Mouse (Mus musculus) G1E (cell line): ENCODE results near the gene Mip. TPM values are rescaled to one million over a fixed set of nuclear protein-coding genes. Genes with fewer than 3 reads are reported as not detected.

Source experiments
- ATAC-seq: 2 replicates; pipeline ENCODE4 v1.8.0; 2016; ENCODE audit warnings: mild to moderate bottlenecking; ENCODE audit not compliant: insufficient number of reproducible peaks, poor library complexity, low FRiP score, severe bottlenecking; ENCODE audit errors: extremely low read depth
- DNase-seq: peaks from one replicate; pipeline ENCODE4 v3.0.0; 2012; ENCODE audit warnings: low spot score
- H3K27me3 ChIP-seq: 2 replicates; pipeline ENCODE4 v1.6.1; 2012; ENCODE audit warnings: mild to moderate bottlenecking, low read length, inconsistent platforms; ENCODE audit not compliant: insufficient read depth
- H3K36me3 ChIP-seq: replicated peaks from 2 replicates; pipeline ENCODE3; 2012; ENCODE audit warnings: mild to moderate bottlenecking, inconsistent platforms
- H3K4me1 ChIP-seq: 2 replicates; pipeline ENCODE4 v1.6.1; 2012; ENCODE audit warnings: low read depth, low read length, inconsistent platforms, mixed read lengths; ENCODE audit not compliant: insufficient read depth
- H3K4me3 ChIP-seq: 2 replicates; pipeline ENCODE4 v1.5.1; 2012; ENCODE audit warnings: low read depth, mild to moderate bottlenecking, inconsistent platforms, low read length, moderate library complexity, mixed read lengths
- H3K9me3 ChIP-seq: replicated peaks from 2 replicates; pipeline ENCODE4 v1.6.1; 2012; ENCODE audit warnings: inconsistent platforms
- CTCF ChIP-seq: IDR thresholded peaks from 2 replicates; pipeline ENCODE4 v1.5.1; 2012; ENCODE audit warnings: low read depth, low read length, inconsistent platforms, mixed read lengths
- GATA1 ChIP-seq: IDR thresholded peaks from 2 replicates; pipeline ENCODE4 v1.6.1; 2012; ENCODE audit warnings: borderline replicate concordance, low read length, inconsistent platforms, mixed read lengths
- GATA2 ChIP-seq: IDR thresholded peaks from 2 replicates; pipeline ENCODE4 v1.6.1; 2012; ENCODE audit warnings: low read depth, low read length, inconsistent platforms, borderline replicate concordance
- POLR2AphosphoS5 ChIP-seq: IDR thresholded peaks from 2 replicates; pipeline ENCODE4 v1.6.1; 2012; ENCODE audit warnings: low read depth, low read length, inconsistent platforms; ENCODE audit not compliant: insufficient replicate concordance
- TAL1 ChIP-seq: conservative IDR thresholded peaks from 2 replicates; pipeline ENCODE4 v1.6.1; 2012; ENCODE audit warnings: low read depth, low read length, inconsistent platforms, mixed read lengths
- polyA plus RNA-seq: library from polyadenylated mRNA; stranded (reverse); fragments of >175 nt; gene quantifications from 2 replicates; pipeline ENCODE4 v1.2.3, GENCODE M21; 2012
- total RNA-seq, 2 experiments: library from RNA; stranded (forward) in 1 of 2; stranded (reverse) in 1 of 2; fragments of 200-1000 nt in 1 of 2; fragments of >200 nt in 1 of 2; fragmentation: Nextera tagmentation in 1 of 2; gene quantifications; 2 replicates each; pipeline ENCODE4 v1.2.3; 2014 to 2017

Mip gene
- total and polyA plus RNA-seq, 3 experiments, result 0.02 to 0.05 TPM; not detected in 1

DNA sequence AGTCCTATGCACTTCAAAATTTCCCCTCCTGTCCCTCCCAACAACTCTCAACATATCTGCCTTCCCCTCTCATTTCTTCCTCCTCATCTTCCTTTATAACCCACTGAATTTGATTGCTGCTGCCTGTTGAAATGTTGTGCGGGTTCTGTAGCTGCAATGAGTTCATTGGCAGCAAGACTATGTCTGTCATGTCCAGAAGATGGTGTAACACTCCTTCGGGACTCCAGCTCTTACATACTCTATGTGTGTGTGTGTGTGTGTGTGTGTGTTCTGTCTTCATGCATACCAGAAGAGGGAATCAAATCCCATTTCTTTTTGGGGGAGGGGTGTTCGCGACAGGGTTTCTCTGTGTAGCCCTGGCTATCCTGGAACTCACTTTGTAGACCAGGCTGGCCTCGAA lies 10.7 kb upstream of the Mip start:
- no peak overlapping the region for H3K4me3 ChIP-seq
- no peak for TF ChIP-seq GATA1
- TF ChIP-seq GATA2, result no peak
- no peak for TF ChIP-seq POLR2AphosphoS5
- no peak for TF ChIP-seq CTCF
- no peak for TF ChIP-seq TAL1
- H3K9me3 ChIP-seq, result no peaks in the 10 kb centered on the region
- H3K4me1 ChIP-seq, result peaks cover 27% of the 10 kb centered on the region
- ATAC-seq (no peak), DNase-seq (no peak)
- peaks cover 11% of the 10 kb centered on the region for H3K36me3 ChIP-seq
- H3K27me3 ChIP-seq, result peaks cover 4% of the 10 kb centered on the region; the same call in 1 of the 2 replicates

DNA sequence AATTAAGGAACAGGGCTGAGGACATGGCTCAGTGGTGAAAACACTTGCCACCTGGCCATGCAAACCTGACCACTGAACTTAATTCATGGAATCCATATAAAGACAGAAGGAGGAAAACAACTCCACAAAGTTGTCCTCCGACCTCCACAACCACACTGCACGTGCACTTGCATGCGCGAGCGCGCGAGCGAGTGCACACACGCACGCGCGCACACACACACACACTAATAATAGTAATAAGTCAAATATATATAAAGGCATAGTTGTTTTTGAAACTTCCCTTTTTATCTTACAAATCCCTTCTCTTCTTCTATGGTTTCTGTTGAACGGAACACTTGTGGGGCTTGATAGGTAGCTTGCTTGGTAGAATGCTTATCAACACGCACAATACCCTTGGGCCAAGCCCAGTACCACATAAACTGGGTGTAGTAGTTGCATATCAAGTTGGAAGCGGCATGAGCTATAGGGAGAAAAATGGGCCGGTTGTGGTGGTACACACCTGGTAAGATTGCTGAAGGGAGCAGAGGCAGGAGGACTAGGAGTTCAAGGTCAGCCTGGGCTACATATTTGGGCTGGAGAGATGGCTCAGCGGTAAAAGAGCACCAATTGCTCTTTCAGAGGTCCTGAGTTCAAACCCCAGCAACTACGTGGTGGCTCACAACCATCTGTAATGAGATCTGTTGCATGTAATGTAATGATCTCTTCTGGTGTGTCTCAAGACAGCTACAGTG lies 7.1 kb upstream of the Mip start:
- no peak for ATAC-seq
- peaks cover 18% of the 10 kb centered on the region for H3K4me1 ChIP-seq
- H3K36me3 ChIP-seq, result no peaks in the 10 kb centered on the region
- TF ChIP-seq CTCF, result no peak
- TF ChIP-seq GATA1, result no peak
- TF ChIP-seq POLR2AphosphoS5, result no peak
- no peak for TF ChIP-seq TAL1
- no peak for TF ChIP-seq GATA2
- H3K9me3 ChIP-seq, result no peaks in the 10 kb centered on the region
- no peak for DNase-seq
- no peak overlapping the region for H3K4me3 ChIP-seq
- H3K27me3 ChIP-seq, result no peaks in the 10 kb centered on the region

DNA sequence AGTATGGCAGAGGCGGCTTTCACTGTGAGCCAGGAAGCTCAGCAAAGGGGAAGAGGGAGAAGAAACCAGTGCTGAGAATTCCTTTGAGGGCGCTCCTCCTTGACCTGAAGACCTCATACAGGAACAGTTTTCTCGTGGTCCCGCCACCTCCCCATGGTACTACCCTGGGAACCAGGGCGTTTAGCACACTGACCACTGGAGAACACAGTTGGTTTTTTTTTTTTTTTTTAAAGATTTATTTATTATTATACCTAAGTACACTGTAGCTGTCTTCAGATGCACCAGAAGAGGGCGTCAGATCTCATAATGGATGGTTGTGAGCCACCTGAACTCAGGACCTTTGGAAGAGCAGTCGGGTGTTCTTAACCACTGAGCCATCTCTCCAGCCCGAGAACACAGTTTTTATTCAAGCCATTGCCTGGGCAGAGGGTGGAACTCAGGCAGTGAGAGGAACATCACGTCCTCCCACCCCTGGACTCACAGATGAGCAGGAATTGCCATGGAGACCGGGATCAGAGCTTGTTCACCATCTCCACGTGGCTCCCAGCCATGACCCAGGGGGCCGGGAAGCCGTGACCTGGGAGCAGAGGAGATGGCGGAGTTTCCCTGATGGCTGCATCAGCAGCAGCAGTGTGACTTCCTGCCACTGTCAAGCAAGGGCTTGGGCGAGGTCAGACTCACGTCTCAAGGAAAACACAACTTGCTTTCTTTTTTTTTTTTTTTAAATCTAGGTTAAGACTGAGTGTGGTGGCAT lies 3.9 kb upstream of the Mip start:
- ATAC-seq (no peak), DNase-seq (no peak)
- Histone ChIP-seq H3K4me3 (no peak overlapping the region), H3K4me1 (peaks cover 45% of the 10 kb centered on the region), H3K36me3 (no peaks in the 10 kb centered on the region), H3K27me3 (0 out of 2 replicates have a peak, but pooled peaks cover 4% of the 10 kb centered on the region), H3K9me3 (no peaks in the 10 kb centered on the region)
- TF ChIP-seq CTCF (no peak), GATA1 (no peak), TAL1 (no peak), POLR2AphosphoS5 (no peak), GATA2 (no peak)

DNA sequence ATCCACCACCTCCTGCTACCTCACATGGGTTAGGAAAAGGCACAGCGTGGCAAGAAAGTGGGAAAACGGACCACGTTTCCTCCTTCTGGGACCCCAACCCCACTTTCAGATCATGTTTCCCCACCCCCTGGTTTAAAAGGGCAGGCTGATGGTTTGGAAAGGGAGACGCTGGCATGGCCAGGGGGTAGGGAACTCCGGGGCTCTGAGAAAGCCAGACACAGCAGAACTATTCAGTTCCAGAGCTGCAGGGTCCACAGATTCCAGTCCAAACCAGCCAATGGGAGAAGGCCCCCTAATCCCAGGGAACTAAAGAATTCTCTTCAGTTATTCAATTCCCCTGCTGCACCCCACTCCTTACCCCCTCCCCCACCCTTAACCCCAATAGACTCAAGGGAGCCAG lies 574 bp upstream of the Mip start:
- no peak for DNase-seq
- TF ChIP-seq TAL1, result no peak
- TF ChIP-seq GATA2, result no peak
- no peak for TF ChIP-seq GATA1
- no peak for TF ChIP-seq CTCF
- no peak for TF ChIP-seq POLR2AphosphoS5
- peaks cover 57% of the 10 kb centered on the region for H3K4me1 ChIP-seq
- no peaks in the 10 kb centered on the region for H3K9me3 ChIP-seq
- ATAC-seq, result no peak
- 0 out of 2 replicates have a peak, but pooled peaks cover 4% of the 10 kb centered on the region for H3K27me3 ChIP-seq
- H3K36me3 ChIP-seq, result peaks cover 1% of the 10 kb centered on the region
- H3K4me3 ChIP-seq, result no peak overlapping the region

DNA sequence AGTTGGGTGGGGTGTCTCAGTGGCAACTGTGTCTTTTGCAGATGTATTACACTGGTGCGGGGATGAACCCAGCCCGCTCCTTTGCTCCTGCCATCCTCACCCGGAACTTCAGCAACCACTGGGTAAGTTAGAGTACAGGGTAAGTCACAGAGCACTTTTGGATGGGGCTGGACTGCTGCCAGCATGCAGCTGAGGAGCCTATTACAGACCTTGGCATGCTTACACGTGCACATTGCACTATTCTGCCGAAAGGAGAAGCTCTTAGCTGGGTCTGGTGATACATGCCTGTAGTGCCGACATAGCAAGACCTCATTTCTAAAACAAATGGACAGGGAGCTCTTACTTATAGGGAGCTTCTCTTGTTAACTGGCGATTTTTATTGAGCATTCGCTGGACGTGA lies 2.0 kb downstream of the Mip start:
- ATAC-seq, result no peak
- TF ChIP-seq TAL1, result no peak

DNA sequence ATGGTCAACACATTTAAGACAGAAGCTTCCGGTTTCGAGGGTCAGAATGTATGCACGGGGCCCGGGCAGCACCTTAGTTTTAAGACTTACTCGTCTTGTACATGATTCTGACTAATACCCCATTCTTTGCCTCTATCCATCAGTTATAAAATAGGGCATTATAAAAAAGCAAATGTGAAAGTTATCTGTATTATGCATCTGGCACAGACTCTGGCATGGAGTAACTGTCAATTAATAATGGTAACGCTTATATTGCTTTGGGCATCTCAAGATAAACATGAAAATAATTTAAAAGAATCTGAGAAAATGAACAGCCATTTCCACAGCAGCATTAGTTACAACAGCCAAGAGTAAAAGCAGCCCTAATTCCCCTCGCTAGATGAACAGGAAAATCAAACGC lies 2.4 kb downstream of the Mip start:
- H3K9me3 ChIP-seq, result no peaks in the 10 kb centered on the region
- 0 out of 2 replicates have a peak, but pooled peaks cover 4% of the 10 kb centered on the region for H3K27me3 ChIP-seq
- peaks cover 3% of the 10 kb centered on the region for H3K36me3 ChIP-seq
- no peak overlapping the region for H3K4me3 ChIP-seq
- H3K4me1 ChIP-seq, result peaks cover 63% of the 10 kb centered on the region
- no peak for TF ChIP-seq GATA2
- TF ChIP-seq CTCF, result no peak
- TF ChIP-seq GATA1, result no peak
- TF ChIP-seq TAL1, result no peak
- no peak for TF ChIP-seq POLR2AphosphoS5
- no peak for DNase-seq
- ATAC-seq, result no peak

More for the DNA sequence above, 2.0 kb downstream of the Mip start:
- Histone ChIP-seq H3K9me3 (no peaks in the 10 kb centered on the region), H3K36me3 (peaks cover 3% of the 10 kb centered on the region), H3K27me3 (0 out of 2 replicates have a peak, but pooled peaks cover 4% of the 10 kb centered on the region), H3K4me3 (no peak overlapping the region), H3K4me1 (peaks cover 60% of the 10 kb centered on the region)
- DNase-seq, result no peak
